Mouse (Mus musculus): ENCODE data around the gene Ppil4. TPM values are rescaled to one million over a fixed set of nuclear protein-coding genes. Genes with fewer than 3 reads are reported as not detected.
"Not testable (repeated sequence)": the region's sequence is repeated elsewhere in the genome, so short reads cannot be mapped to it uniquely, and the experiment has no call there.

Ppil4 gene
- total RNA-seq (2021): 10 to 100 TPM; 36.3 to 38.3 TPM
- long read RNA-seq, experiment 1, transcript Ppil4-201 (13 exons, 3,471 nt): major isoform, 29 of 44 reads
- long read RNA-seq, experiment 1, partial matches to known transcripts: 7 of 44 reads
- long read RNA-seq, experiment 1, other reads (novel, unspliced or antisense): 8 of 44 reads
- long read RNA-seq, experiment 2, transcript Ppil4-201 (13 exons, 3,471 nt): major isoform, 41 of 55 reads
- long read RNA-seq, experiment 2, partial matches to known transcripts: 5 of 55 reads
- long read RNA-seq, experiment 2, other reads (novel, unspliced or antisense): 9 of 55 reads

- DNase-seq (ENCODE audit: low spot score in 2 of 2): peak; percentile 84 to 92
Measured at GRCm38 (mm10) chr10:7792751-7793385, at the start of gene Ppil4, which contains the start of gene Ginm1. Gene Ppil4, plus strand, starts transcription at chr10:7792891. Gene Ginm1, minus strand, starts transcription at chr10:7792824.

GRCm38 (mm10) chr10:7745528-7745927, 47.2 kb upstream of the Ppil4 start:
- H3K27ac ChIP-seq; DNase-seq (ENCODE audit: low spot score in 2 of 2); H3K4me3 ChIP-seq: not testable (repeated sequence)

More at GRCm38 (mm10) chr10:7792751-7793385, at the start of gene Ppil4, which contains the start of gene Ginm1:
- Histone ChIP-seq H3K4me3 (peak within 1 kb of the TSS; percentile 85), H3K27ac (peak within 1 kb of the TSS; percentile 91)
- no peak for TF ChIP-seq CTCF (conservative IDR thresholded peaks at IDR 0.05)

GRCm38 (mm10) chr10:7748752-7749151, 43.9 kb upstream of the Ppil4 start:
- no peak for DNase-seq (ENCODE audit: low spot score in 2 of 2)
- TF ChIP-seq CTCF (conservative IDR thresholded peaks at IDR 0.05): no peak
- Histone ChIP-seq H3K27ac (no peak overlapping the region), H3K4me3 (no peak overlapping the region)

- no peak overlapping the region for H3K4me3 ChIP-seq
- no peak for DNase-seq (ENCODE audit: low spot score in 2 of 2)
- H3K27ac ChIP-seq: no peak overlapping the region
- TF ChIP-seq CTCF (conservative IDR thresholded peaks at IDR 0.05): no peak
Measured at GRCm38 (mm10) chr10:7757544-7757943, 35.1 kb upstream of the Ppil4 start.

DNA sequence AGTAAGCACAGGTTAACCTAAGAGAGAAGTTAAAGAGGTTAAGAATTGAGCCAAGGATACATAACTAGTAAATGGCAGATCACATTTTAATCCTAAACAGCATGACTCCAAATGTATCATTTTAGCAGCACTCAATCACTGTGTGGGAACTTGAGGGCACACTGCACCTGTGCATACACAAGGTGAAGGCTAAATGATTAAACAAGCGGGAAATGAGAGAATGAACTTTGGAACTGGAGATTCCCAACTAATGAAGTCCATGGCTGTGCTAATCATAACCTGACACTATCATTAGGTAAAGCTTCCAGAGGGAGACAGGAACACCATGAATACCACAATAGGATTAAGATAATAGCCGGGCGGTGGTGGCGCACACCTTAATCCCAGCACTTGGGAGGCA, 20.3 kb upstream of the Ppil4 start:
- H3K27ac ChIP-seq: no peak overlapping the region
- no peak for DNase-seq (ENCODE audit: low spot score in 2 of 2)
- no peak for TF ChIP-seq CTCF (conservative IDR thresholded peaks at IDR 0.05)
- H3K4me3 ChIP-seq: no peak overlapping the region

- H3K4me3 ChIP-seq: no peak overlapping the region
- TF ChIP-seq CTCF (conservative IDR thresholded peaks at IDR 0.05): no peak
- DNase-seq (ENCODE audit: low spot score in 2 of 2): no peak
- no peak overlapping the region for H3K27ac ChIP-seq
Measured at GRCm38 (mm10) chr10:7772769-7773168, 19.9 kb upstream of the Ppil4 start.

- H3K27ac ChIP-seq: no peak overlapping the region
- no peak for DNase-seq (ENCODE audit: low spot score in 2 of 2)
- H3K4me3 ChIP-seq: no peak overlapping the region
- no peak for TF ChIP-seq CTCF (conservative IDR thresholded peaks at IDR 0.05)
Measured at GRCm38 (mm10) chr10:7775421-7775820, 17.3 kb upstream of the Ppil4 start.

DNA sequence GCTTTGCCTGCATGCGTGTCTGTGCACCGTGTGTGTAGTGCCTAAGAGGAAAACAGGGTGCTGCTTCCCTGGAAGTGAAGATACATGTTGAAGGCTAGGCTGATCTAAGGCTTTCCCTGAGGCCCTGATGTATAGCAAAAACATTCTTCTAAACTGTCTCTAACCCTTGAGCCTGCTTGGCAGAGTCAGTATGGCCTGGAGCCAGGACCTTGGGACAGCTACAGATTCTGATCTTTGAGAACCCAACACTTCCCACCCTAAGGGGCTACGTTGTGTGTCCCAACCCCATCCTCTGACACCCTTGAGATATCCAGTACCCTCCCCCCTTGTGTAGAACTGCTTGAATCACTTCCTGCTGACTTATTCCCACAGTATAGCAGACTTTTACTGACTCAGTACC, 14.3 kb upstream of the Ppil4 start:
- TF ChIP-seq CTCF (conservative IDR thresholded peaks at IDR 0.05): no peak
- Histone ChIP-seq H3K27ac (no peak overlapping the region), H3K4me3 (no peak overlapping the region)
- no peak for DNase-seq (ENCODE audit: low spot score in 2 of 2)

DNA sequence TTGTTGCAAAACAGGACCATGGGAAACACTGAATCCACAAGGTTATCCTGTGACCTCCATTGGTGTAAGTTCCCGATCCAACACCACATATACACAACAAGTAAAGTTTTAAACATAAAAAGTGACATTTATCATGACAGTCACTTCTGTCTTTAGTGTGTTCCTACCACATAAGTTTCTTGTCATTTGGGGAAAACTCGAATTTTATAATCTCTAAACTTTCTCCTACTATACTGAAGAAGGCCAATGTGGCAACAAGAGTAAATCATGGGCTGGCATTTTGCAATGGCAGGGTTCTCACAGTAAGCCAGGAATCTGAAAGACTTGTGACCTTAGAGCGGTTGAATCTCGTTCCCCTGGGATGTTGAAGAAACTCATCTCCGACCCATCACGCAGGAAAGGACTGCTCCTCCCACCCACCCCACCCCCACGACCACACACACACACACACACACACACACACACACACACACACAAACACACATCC, 12.9 kb upstream of the Ppil4 start:
- no peak for DNase-seq (ENCODE audit: low spot score in 2 of 2)
- H3K27ac ChIP-seq: no peak overlapping the region
- TF ChIP-seq CTCF (conservative IDR thresholded peaks at IDR 0.05): no peak
- H3K4me3 ChIP-seq: peak overlapping the region; percentile 98

DNA sequence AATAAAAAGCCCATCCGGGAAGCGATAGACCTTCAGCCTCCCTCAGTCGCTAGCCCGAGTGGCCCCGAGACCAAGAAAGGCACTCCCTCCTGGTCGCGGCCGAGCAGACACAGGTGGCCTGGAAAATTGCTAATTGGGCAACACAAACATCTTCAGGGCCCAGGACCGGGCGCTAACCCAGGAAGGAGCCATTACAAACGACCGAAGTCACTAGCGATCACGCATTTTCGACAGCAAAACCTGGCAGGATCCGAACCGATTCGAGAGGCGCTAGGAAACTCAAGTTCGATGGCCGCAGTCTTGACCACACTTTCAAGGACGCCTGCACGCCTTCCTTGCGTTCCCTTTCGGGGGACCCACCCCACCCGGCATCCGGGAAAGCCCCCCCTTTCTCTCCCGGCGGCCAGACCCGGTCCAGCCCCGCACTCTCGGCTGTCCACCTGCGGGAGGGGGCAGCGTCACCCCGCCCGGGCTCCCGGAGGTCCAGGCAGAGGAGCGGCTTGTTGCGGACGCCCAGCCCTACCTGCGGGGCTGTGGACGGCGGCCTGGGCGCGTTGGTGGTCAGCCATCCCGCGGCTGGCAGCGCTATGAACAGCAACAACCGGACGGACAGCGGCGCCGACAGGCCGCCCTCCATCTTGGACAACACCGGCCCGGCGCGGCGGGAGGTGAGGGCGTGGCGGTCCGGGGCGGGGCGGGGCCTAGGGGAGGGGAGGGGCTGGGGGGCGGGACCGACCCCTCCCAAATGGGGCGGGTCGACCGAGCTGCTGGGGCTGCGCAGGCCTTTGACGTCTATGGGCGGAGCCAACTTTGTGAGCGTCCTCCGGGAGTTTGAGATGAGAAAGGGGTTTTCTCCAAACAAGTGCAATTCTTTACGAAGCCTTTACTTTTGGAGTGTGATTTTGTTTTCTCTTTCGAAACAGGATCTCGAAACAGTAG, 12.2 kb upstream of the Ppil4 start:
- peak overlapping the region; percentile 98 for H3K4me3 ChIP-seq
- peak; percentile 81 to 86 for DNase-seq (ENCODE audit: low spot score in 2 of 2)
- peak overlapping the region; percentile 84 for H3K27ac ChIP-seq
- TF ChIP-seq CTCF (conservative IDR thresholded peaks at IDR 0.05): no peak

DNA sequence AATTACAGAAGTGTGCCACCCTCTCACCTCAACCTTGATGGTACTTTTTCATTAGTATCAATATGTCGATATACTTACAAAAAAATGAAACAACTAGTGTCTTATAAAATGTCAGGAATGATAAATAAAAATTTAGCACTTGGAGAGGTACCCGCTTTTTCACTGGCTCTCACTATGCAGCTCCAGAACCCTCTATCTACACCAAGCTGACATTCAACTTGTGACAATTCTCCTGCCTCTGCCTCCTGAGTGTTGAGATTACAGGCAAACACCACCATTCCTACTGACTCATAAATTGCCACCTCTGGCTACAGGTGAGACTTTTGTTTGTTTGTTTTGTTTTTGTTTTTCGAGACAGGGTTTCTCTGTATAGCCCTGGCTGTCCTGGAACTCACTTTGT, 11.5 kb upstream of the Ppil4 start:
- no peak for TF ChIP-seq CTCF (conservative IDR thresholded peaks at IDR 0.05)
- no peak for DNase-seq (ENCODE audit: low spot score in 2 of 2)
- H3K4me3 ChIP-seq: peak overlapping the region; percentile 98
- H3K27ac ChIP-seq: peak overlapping the region; percentile 84

DNA sequence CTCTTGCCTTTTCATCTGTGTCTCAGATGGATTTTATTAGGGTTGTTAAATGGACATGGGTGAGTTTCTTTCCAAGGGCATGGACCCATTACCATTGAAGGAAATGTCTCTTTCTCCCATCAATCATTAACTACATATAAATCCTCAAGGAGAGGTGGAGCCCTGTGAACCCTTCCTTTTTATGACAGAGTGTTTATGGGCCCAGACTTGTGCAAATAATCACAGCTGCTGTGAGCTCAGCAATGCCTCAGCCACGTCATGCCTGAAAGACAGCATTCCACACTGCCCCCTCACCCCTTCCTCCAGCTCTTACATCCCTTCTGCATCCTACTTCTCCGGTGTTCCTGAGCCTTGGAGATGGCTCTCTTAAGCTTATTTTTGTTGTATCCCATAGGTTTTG, 5.4 kb upstream of the Ppil4 start:
- Histone ChIP-seq H3K27ac (no peak overlapping the region), H3K4me3 (no peak overlapping the region)
- TF ChIP-seq CTCF (conservative IDR thresholded peaks at IDR 0.05): no peak

GRCm38 (mm10) chr10:7792254-7792750, 389 bp upstream of the Ppil4 start:
- TF ChIP-seq CTCF (conservative IDR thresholded peaks at IDR 0.05): no peak
- Histone ChIP-seq H3K27ac (peak overlapping the region; percentile 91), H3K4me3 (peak overlapping the region; percentile 85)
- DNase-seq (ENCODE audit: low spot score in 2 of 2): no peak

More for the DNA sequence above, 5.4 kb upstream of the Ppil4 start:
- DNase-seq (ENCODE audit: low spot score in 2 of 2): no peak

Data from layer of hippocampus, adult 2 months (tissue).